Mouse (Mus musculus) midbrain, embryonic 12.5 days (tissue): ENCODE measurements around the gene Tbx4. TPM values are rescaled to one million over a fixed set of nuclear protein-coding genes. Genes with fewer than 3 reads are reported as not detected.

Source experiments
- ATAC-seq: fragments of 200-750 bp; cut with Nextera tagmentation; 2 replicates; pipeline ENCODE4 v1.8.0; 2017; ENCODE audit warnings: low read depth, moderate TSS enrichment, moderate library complexity; ENCODE audit not compliant: low FRiP score
- H3K27ac ChIP-seq: fragments of 300-500 bp; sonication (generic); replicated peaks from 2 replicates; pipeline ENCODE4 v1.5.1; 2016; ENCODE audit warnings: mild to moderate bottlenecking
- H3K27me3 ChIP-seq: fragments of 300-500 bp; sonication (generic); 2 replicates; pipeline ENCODE4 v1.6.1; 2016; ENCODE audit warnings: mild to moderate bottlenecking
- H3K36me3 ChIP-seq: fragments of 300-500 bp; sonication (generic); 2 replicates; pipeline ENCODE4 v1.6.1; 2016
- H3K4me1 ChIP-seq: fragments of 300-500 bp; sonication (generic); 2 replicates; pipeline ENCODE4 v1.6.1; 2016
- H3K4me2 ChIP-seq: fragments of 300-500 bp; sonication (generic); replicated peaks from 2 replicates; pipeline ENCODE4 v1.6.1; 2016; ENCODE audit warnings: mild to moderate bottlenecking, moderate library complexity
- H3K4me3 ChIP-seq: fragments of 300-500 bp; sonication (generic); 2 replicates; pipeline ENCODE4 v1.5.1; 2016; ENCODE audit warnings: mild to moderate bottlenecking
- H3K9ac ChIP-seq: fragments of 300-500 bp; sonication (generic); replicated peaks from 2 replicates; pipeline ENCODE4 v1.6.1; 2016; ENCODE audit warnings: mild to moderate bottlenecking, moderate library complexity
- H3K9me3 ChIP-seq: fragments of 300-500 bp; sonication (generic); 2 replicates; pipeline ENCODE4 v1.6.1; 2016; ENCODE audit warnings: mild to moderate bottlenecking
- WGBS: fragments of 180-500 bp; shearing (Covaris S2); methylation state at CpG from one replicate; pipeline ENCODE4 v1.1.7; 2016; 5-methylcytosine and 5-hydroxymethylcytosine counted together
- polyA plus RNA-seq: library from polyadenylated mRNA; unstranded; fragments of >200 nt; fragmentation: Nextera tagmentation; extraction: Ambion mirVana; gene quantifications from 2 replicates; pipeline ENCODE4 v1.2.1, GENCODE M21; 2016

The Tbx4 gene
- polyA plus RNA-seq, 1 experiment from 2014 or later = 0.19 TPM

DNA sequence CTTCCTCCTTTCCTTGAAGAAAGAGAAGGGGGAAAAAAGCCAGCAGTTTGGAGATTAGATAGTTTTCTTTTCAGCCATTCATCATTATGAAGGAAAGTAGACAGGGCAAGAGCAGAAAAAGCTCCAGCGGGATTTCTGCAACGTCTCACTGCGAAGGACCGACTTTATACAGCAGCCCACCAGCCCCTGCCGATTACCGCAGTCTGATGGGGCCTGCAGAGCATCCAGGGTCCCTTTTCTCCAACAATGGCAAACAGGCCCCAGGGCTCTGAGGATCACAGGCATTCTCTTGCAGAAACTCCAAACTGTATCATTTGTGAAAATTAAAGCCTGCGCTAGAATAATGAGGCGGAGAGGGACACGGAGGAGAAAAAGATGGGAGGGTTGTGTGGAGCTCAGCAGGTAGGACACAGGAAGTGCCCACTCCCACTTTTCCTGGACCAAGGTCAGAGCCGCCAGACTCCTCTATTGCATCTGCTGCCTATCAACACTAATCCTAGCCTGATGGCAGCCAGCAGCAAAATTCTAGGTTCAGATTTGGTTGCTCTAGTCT lies 32.2 kb downstream of the Tbx4 start:
- Histone ChIP-seq H3K27me3 (peaks cover 53% of the 10 kb centered on the region), H3K4me1 (peaks cover 31% of the 10 kb centered on the region), H3K4me3 (no peak overlapping the region), H3K9me3 (no peaks in the 10 kb centered on the region), H3K9ac (no peak overlapping the region), H3K36me3 (no peaks in the 10 kb centered on the region), H3K4me2 (peak overlapping the region; percentile 29), H3K27ac (peak overlapping the region; percentile 61)
- no peak for ATAC-seq
- 49% methylated on average over 10 of the region's 10 CpGs for WGBS

DNA sequence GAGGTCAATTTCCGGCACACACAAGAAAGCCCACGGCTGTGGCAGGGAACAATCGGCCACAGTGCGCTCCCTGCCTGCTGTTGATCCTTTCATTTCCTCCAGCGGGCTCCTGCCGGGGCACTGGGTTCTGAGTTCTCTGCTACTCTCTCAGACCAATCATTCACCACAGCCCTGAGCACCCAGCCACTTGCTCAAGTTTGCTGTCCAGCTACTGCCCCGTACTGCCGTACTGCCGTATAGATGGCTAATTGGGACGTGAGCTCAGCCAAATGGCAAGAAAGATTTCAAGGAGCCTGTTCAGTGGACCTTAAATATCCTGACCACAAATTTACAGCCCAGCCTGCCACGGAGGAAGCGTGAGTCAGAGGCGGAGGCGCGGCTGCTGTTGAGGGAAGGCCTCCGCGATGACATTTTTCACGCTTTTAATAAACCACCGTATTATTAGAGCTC lies 39.1 kb downstream of the Tbx4 start:
- Histone ChIP-seq H3K36me3 (no peaks in the 10 kb centered on the region), H3K4me2 (peak overlapping the region; percentile 47), H3K4me1 (peaks cover 15% of the 10 kb centered on the region), H3K9ac (peak overlapping the region; percentile 37; the same call in 1 of the 2 replicates), H3K27ac (no peak overlapping the region), H3K9me3 (no peaks in the 10 kb centered on the region), H3K27me3 (peaks cover 75% of the 10 kb centered on the region), H3K4me3 (peak overlapping the region; percentile 17; the same call in 1 of the 2 replicates)
- 10% methylated on average over 19 of the region's 19 CpGs for WGBS
- no peak for ATAC-seq

DNA sequence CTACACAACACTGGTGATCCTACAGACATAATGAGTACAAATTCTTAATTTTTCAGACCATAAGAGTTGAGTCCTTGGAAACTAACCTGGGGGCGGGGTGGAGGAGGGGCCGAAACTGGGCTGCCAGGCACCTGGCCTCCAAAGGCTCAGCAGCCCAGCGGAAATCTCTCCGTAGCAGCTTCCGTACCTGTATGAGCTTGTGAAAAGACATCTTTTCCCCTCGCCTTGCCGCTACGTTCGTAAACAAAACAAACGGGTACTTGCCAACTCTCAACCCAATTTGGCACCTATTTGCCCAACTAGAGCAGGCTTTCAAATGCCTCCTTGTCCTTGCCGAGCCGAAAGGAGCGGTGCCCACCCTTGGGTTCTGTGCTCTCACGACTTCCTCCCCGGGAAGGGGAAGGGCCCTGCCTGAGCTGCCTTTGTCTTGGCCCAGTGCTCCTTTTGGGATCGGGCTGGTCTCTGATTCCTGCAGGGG lies 40.1 kb downstream of the Tbx4 start:
- H3K27me3 ChIP-seq = peaks cover 68% of the 10 kb centered on the region
- H3K9ac ChIP-seq = no peak overlapping the region
- no peaks in the 10 kb centered on the region for H3K9me3 ChIP-seq
- peaks cover 15% of the 10 kb centered on the region for H3K4me1 ChIP-seq
- H3K4me3 ChIP-seq = peak overlapping the region; percentile 22
- ATAC-seq = no peak
- H3K27ac ChIP-seq = no peak overlapping the region
- H3K4me2 ChIP-seq = peak overlapping the region; percentile 34
- 4% methylated on average over 16 of the region's 16 CpGs for WGBS
- H3K36me3 ChIP-seq = no peaks in the 10 kb centered on the region

DNA sequence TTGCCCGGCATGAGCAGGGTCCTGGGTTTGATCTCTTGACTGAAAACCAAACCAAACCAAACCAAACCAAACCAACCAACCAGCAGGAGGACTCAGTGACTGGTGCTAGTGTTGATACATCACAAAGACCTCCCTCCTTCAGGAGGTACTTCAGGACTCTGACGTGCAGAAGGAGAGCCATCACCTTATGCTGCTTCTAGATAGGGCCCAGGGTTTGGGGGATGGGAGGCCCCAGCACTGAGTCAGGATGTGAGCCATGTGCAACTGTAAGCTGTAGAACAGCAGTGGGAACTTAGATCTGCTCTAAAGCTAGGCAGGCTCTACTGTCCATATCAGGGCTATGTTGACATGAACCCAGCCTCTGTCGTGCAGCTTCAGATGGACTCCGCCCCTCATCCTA lies 41.9 kb downstream of the Tbx4 start:
- H3K27ac ChIP-seq = no peak overlapping the region
- no peak overlapping the region for H3K9ac ChIP-seq
- 80% methylated on average over 4 of the region's 4 CpGs for WGBS
- no peak overlapping the region for H3K4me2 ChIP-seq
- peaks cover 58% of the 10 kb centered on the region for H3K27me3 ChIP-seq
- no peaks in the 10 kb centered on the region for H3K36me3 ChIP-seq
- no peak for ATAC-seq
- H3K4me3 ChIP-seq = no peak overlapping the region
- peaks cover 15% of the 10 kb centered on the region for H3K4me1 ChIP-seq
- H3K9me3 ChIP-seq = no peaks in the 10 kb centered on the region

DNA sequence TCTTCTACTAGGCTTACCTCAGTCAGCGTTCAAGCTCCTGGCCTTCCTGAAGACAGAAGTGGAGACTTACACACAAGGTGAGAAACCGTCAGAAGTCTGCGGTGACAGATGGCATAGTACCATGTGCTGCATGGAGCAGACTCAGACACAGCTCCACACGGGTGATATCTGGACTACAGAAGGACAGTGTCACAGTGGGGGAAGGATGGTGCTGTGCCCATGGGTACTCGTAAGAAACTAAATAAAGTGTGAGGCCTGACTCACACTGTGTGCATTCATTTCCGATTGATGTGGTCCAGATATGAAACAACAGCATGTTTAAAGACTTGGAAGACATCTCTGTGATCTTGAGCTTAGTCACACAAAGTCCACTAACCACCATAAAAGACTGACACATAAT lies 43.4 kb downstream of the Tbx4 start:
- no peaks in the 10 kb centered on the region for H3K9me3 ChIP-seq
- no peak overlapping the region for H3K9ac ChIP-seq
- WGBS = 89% methylated on average over 6 of the region's 6 CpGs
- H3K27ac ChIP-seq = no peak overlapping the region
- H3K4me3 ChIP-seq = no peak overlapping the region
- no peak overlapping the region for H3K4me2 ChIP-seq
- ATAC-seq = no peak
- no peaks in the 10 kb centered on the region for H3K36me3 ChIP-seq
- H3K4me1 ChIP-seq = peaks cover 15% of the 10 kb centered on the region
- peaks cover 42% of the 10 kb centered on the region for H3K27me3 ChIP-seq

DNA sequence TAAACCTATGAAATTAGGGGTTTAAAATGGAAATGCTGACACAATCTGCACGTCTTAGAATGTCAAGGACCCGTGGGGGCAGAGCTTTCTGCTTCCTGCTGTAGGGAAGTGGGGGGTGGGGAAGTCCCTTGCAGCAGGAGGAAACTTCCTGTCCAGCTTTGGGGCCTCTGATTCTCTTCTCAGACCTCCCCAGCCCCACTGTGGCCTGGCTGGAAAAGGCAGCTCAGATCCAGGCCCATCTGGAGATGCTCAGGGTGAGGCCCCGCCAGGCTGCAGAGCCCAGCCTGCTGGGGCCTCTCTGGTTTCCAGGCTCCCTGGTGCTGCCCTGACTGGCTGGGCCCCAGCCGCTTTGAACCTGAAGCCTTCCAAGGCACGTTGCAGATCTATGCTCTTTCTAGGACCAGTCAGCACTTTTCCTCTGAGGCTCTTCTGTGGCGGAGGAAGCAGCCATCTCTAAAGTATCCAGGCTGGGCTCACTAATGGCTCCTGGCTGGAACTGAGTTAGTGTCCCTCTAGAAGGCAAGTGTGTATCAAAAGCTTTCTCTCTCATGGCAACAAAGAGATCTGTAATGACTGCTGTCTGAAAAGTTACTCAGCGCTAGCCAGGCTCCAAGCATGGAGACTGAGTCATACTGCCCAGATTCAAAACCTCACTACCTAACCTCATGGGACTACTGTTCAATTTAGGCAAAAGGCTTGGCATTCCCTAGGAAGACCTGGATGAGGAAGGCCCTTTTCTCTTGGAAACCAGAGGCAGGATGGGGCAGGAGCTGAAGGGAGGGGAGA lies 55.8 kb downstream of the Tbx4 start:
- no peak overlapping the region for H3K27ac ChIP-seq
- H3K4me2 ChIP-seq = no peak overlapping the region
- WGBS = 47% methylated on average over 7 of the region's 7 CpGs
- H3K9me3 ChIP-seq = no peaks in the 10 kb centered on the region
- no peak overlapping the region for H3K9ac ChIP-seq
- ATAC-seq = no peak
- no peak overlapping the region for H3K4me3 ChIP-seq
- no peaks in the 10 kb centered on the region for H3K27me3 ChIP-seq
- no peaks in the 10 kb centered on the region for H3K4me1 ChIP-seq
- H3K36me3 ChIP-seq = no peaks in the 10 kb centered on the region

DNA sequence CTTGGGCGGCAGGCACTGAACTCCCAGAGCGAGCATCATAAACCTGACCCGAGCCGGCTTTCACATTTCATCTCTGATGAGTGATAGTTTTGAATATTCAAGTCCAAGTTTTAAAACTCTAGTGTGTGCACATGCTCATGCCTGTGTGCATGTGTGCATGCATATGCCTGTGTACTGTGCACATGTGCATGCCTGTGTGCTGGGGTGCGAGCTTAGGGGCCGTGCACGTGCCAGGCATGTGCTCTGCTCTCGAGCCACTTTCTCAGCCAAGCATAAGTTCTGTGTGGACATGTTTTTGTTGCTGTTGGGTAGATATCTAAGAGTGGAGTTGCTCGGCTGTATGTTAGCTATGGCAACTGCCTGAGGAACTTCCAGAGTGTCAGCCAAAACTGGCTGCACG lies 62.5 kb downstream of the Tbx4 start:
- H3K9me3 ChIP-seq = no peaks in the 10 kb centered on the region
- no peak overlapping the region for H3K27ac ChIP-seq
- no peak overlapping the region for H3K4me2 ChIP-seq
- WGBS = 89% methylated on average over 10 of the region's 10 CpGs
- H3K9ac ChIP-seq = no peak overlapping the region
- H3K27me3 ChIP-seq = no peaks in the 10 kb centered on the region
- no peak overlapping the region for H3K4me3 ChIP-seq
- no peaks in the 10 kb centered on the region for H3K4me1 ChIP-seq
- no peaks in the 10 kb centered on the region for H3K36me3 ChIP-seq
- no peak for ATAC-seq

DNA sequence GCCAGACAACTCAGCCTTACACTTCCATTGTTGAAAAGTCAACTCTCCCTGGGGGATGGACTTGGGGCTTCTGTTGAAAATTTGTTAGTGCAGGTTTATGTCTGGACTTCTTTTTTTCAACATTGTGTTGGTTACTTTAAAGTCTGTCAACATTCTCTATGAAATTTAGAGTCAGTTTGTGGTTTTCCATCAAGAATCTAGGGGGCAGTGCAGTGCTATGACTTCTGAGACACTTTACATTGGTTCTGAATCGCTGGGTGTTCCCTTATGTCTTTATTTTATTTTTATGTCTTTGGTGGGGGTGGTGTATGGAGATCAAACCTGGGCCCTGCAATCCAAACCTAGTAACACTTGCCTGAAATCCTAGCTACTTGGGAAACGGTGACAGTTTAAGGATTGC lies 63.5 kb downstream of the Tbx4 start:
- Histone ChIP-seq H3K27ac (no peak overlapping the region), H3K4me2 (no peak overlapping the region), H3K9me3 (no peaks in the 10 kb centered on the region), H3K36me3 (no peaks in the 10 kb centered on the region), H3K4me3 (no peak overlapping the region), H3K4me1 (no peaks in the 10 kb centered on the region), H3K9ac (no peak overlapping the region), H3K27me3 (no peaks in the 10 kb centered on the region)
- 90% methylated on average over 2 of the region's 2 CpGs for WGBS
- no peak for ATAC-seq

DNA sequence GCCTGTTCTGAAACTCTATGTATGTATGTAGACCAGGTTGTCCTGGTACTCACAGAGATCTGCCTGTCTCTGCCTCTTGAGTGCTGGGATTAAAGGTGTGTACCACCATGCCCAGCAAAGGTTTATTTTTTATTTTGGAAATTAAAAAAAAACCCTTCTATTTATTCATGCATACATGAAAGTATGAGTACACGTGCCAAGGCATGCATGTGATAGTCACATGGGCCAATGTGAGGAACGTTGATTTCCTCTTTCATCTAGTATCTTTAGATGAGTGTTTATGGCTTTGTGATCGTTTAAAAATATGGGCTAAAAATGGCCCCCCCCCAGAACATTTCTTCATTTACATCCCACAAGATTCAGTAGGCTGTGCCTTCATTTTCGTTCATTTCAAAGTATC lies 66.3 kb downstream of the Tbx4 start:
- no peaks in the 10 kb centered on the region for H3K4me1 ChIP-seq
- ATAC-seq = no peak

DNA sequence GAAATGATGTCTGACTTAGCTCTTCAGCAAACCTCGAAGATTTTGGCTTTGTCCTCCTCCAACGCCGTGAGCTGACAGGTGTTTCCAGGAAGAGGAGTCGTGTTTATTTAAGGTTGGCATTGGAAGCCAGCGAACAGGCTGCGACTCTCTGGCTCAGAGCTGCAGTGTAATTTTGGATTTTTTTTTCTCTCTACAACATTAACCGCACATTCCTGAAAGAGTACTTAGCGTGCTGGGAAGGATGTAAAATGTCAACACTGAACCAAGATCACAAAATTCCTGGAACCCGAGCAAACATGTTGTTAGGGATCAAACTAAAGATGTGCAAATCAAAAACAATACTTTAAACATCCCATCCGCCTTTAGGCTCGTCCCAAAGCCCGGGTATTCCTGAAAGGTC lies 69.4 kb downstream of the Tbx4 start:
- Histone ChIP-seq H3K27ac (no peak overlapping the region), H3K4me1 (no peaks in the 10 kb centered on the region), H3K9ac (no peak overlapping the region), H3K9me3 (no peaks in the 10 kb centered on the region), H3K4me2 (no peak overlapping the region), H3K27me3 (no peaks in the 10 kb centered on the region), H3K4me3 (no peak overlapping the region), H3K36me3 (no peaks in the 10 kb centered on the region)
- ATAC-seq = no peak
- WGBS = 82% methylated on average over 12 of the region's 12 CpGs

More for the DNA sequence above, 66.3 kb downstream of the Tbx4 start:
- Histone ChIP-seq H3K27ac (no peak overlapping the region), H3K9ac (no peak overlapping the region), H3K27me3 (no peaks in the 10 kb centered on the region), H3K4me2 (no peak overlapping the region), H3K9me3 (no peaks in the 10 kb centered on the region), H3K4me3 (no peak overlapping the region), H3K36me3 (no peaks in the 10 kb centered on the region)
- 87% methylated on average over 4 of the region's 4 CpGs for WGBS

DNA sequence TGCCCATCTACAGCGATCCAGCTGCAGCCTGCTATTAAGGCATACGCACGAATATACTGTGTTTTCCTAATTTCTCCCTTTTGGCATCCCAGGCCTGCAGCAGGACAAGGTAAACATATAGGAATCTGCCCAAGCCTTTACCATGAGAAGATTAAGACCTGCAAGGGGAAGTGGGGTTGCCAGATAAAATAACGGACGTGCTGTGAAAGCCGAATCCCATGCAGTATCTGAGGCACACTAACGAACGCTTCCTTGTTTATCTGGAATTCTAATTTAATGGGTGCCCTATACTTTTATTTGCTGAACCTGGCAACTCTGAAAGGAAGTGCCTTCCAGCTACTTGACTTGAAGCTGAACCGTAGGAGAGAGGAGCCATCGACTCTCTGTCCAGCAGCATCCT lies 70.2 kb downstream of the Tbx4 start:
- no peaks in the 10 kb centered on the region for H3K27me3 ChIP-seq
- no peak overlapping the region for H3K4me2 ChIP-seq
- H3K36me3 ChIP-seq = no peaks in the 10 kb centered on the region
- ATAC-seq = no peak
- no peak overlapping the region for H3K27ac ChIP-seq
- WGBS = 84% methylated on average over 10 of the region's 10 CpGs
- no peak overlapping the region for H3K4me3 ChIP-seq
- H3K9me3 ChIP-seq = no peaks in the 10 kb centered on the region
- H3K9ac ChIP-seq = no peak overlapping the region
- no peaks in the 10 kb centered on the region for H3K4me1 ChIP-seq

DNA sequence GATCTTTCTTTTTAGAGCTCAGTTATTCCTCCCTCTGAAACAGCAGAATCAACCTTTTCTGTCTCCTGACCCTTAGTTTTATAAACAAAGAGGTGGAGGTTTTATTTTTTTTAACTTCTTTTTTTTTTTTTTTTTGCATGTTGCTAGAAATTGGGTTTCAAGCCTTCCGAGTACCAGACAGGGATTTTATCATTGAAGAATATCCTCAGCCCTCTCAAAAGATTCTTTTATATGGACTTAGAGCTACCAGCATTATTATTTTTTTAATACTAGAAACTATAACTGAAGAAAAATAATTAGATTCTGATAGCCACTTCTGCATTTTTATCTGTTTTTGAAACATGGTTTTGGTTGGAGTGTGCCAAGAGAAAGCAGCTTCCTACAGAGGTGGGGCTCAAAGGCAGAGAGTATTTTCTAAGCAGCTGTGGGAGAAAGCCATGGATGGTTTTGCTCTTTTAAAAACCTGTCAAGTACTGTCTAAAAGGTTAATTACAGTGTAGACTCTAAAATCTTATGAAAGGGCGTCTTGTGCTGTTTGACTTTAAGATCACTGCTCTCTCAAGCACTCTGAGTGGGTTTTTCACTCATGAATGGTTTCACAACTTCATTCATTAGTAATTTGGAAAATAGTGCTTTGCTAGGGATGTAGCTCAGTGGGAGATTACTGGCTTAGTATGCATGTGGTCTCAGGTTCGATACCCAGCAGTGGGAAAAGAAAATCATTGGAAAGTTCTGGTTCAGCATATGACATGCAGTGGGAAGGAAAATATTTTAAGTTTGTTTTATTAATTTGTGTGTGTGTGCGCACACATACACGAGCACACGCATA lies 70.9 kb downstream of the Tbx4 start:
- Histone ChIP-seq H3K4me3 (no peak overlapping the region), H3K4me2 (no peak overlapping the region), H3K27me3 (no peaks in the 10 kb centered on the region), H3K9me3 (no peaks in the 10 kb centered on the region), H3K36me3 (no peaks in the 10 kb centered on the region), H3K27ac (no peak overlapping the region), H3K4me1 (no peaks in the 10 kb centered on the region), H3K9ac (no peak overlapping the region)
- ATAC-seq = no peak
- WGBS = 84% methylated on average over 6 of the region's 6 CpGs
